Mouse (Mus musculus) forebrain, embryonic 15.5 days (tissue): ENCODE data around the gene Nrip1. TPM values are rescaled to one million over a fixed set of nuclear protein-coding genes. Genes with fewer than 3 reads are reported as not detected.

ENCODE experiments used
- ATAC-seq: fragments of 200-750 bp; cut with Nextera tagmentation; replicated peaks from 2 replicates; pipeline ENCODE4 v1.8.0; 2017; ENCODE audit warnings: mild to moderate bottlenecking, moderate TSS enrichment, moderate library complexity
- H3K27ac ChIP-seq: fragments of 300-500 bp; sonication (generic); replicated peaks from 2 replicates; pipeline ENCODE4 v1.5.1; 2015; ENCODE audit warnings: mild to moderate bottlenecking, inconsistent platforms
- H3K27me3 ChIP-seq: fragments of 300-500 bp; sonication (generic); 2 replicates; pipeline ENCODE4 v1.6.1; 2015; ENCODE audit warnings: inconsistent platforms
- H3K36me3 ChIP-seq: fragments of 300-500 bp; sonication (generic); 2 replicates; pipeline ENCODE4 v1.6.1; 2015; ENCODE audit warnings: mild to moderate bottlenecking, inconsistent platforms
- H3K4me1 ChIP-seq: fragments of 300-500 bp; sonication (generic); 2 replicates; pipeline ENCODE4 v1.6.1; 2015; ENCODE audit warnings: inconsistent platforms
- H3K4me2 ChIP-seq: fragments of 300-500 bp; sonication (generic); replicated peaks from 2 replicates; pipeline ENCODE4 v1.6.1; 2015; ENCODE audit warnings: mild to moderate bottlenecking, inconsistent platforms
- H3K4me3 ChIP-seq: fragments of 300-500 bp; sonication (generic); 2 replicates; pipeline ENCODE4 v1.5.1; 2015; ENCODE audit warnings: mild to moderate bottlenecking, inconsistent platforms
- H3K9ac ChIP-seq: fragments of 300-500 bp; sonication (generic); replicated peaks from 2 replicates; pipeline ENCODE4 v1.6.1; 2015; ENCODE audit warnings: mild to moderate bottlenecking, inconsistent platforms
- H3K9me3 ChIP-seq: fragments of 300-500 bp; sonication (generic); 2 replicates; pipeline ENCODE4 v1.6.1; 2016; ENCODE audit warnings: inconsistent platforms
- WGBS: fragments of 180-500 bp; shearing (Covaris S2); methylation state at CpG from one replicate; pipeline ENCODE4 v1.1.7; 2015; ENCODE audit warnings: mixed read lengths; 5-methylcytosine and 5-hydroxymethylcytosine counted together
- polyA plus RNA-seq: library from polyadenylated mRNA; unstranded; fragments of >200 nt; fragmentation: Nextera tagmentation; extraction: Ambion mirVana; gene quantifications from 2 replicates; pipeline ENCODE4 v1.2.1, GENCODE M21; 2015

The Nrip1 gene
- polyA plus RNA-seq, result 35.7 and 41.4 TPM in 2 replicates

DNA sequence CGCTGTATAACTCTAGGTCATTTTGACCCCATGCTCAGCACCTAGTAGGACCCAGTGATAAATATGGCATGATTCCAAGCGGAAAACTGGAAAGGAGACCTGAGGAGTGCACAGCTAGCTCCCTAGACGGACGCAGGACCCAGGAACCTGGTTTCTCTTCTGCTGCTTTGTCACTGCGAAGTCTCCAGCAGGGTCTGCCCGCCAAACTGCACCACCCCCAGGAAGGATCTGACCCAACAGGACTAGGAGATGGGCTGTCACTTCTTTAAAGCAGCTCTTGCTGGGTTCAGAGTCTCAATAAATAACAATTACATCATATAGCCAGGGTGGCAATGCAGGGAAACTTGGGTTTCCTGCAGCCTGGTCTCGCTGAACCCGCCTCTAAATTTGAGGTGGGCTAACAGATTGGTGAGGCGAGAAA lies at the start of gene Nrip1:
TSS of gene Nrip1 (minus strand) at position 157 of the 421 bp plus-strand sequence.
- Histone ChIP-seq H3K9ac (peak within 1 kb of the TSS; percentile 83), H3K4me1 (peaks cover 30% of the 10 kb centered on the region), H3K4me2 (peak within 1 kb of the TSS; percentile 68), H3K9me3 (no peaks in the 10 kb centered on the region), H3K36me3 (no peaks in the 10 kb centered on the region), H3K27me3 (0 out of 2 replicates have a peak, but pooled peaks cover 4% of the 10 kb centered on the region), H3K4me3 (peak within 1 kb of the TSS; percentile 78), H3K27ac (peak within 1 kb of the TSS; percentile 96)
- peak; percentile 18 for ATAC-seq
- WGBS, result under 1% methylated on average over 9 of the region's 9 CpGs

DNA sequence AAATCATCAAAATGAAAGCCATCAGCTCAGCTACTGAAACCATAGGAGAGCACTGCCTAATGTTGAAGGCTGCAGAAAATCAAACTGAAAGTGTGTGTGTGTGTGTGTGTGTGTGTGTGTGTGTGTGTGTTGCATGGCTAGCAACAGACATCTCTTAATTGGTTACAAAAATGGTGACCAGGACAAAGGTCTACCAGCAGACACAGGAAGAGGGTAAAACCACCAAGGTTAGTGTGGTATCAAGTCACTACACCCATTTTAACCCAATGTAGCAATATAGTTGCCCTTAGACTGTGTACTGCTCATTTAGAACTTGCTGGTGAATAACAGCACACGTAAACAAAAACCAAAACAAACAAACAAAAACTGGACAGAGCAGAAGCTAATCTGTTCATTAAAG lies 48.9 kb upstream of the Nrip1 start:
- Histone ChIP-seq H3K9ac (no peak overlapping the region), H3K27ac (no peak overlapping the region), H3K9me3 (no peaks in the 10 kb centered on the region), H3K4me2 (no peak overlapping the region), H3K4me1 (no peaks in the 10 kb centered on the region), H3K36me3 (no peaks in the 10 kb centered on the region), H3K4me3 (no peak overlapping the region), H3K27me3 (no peaks in the 10 kb centered on the region)
- no peak for ATAC-seq
- WGBS, result 87% methylated on average over 1 of the region's 1 CpGs

DNA sequence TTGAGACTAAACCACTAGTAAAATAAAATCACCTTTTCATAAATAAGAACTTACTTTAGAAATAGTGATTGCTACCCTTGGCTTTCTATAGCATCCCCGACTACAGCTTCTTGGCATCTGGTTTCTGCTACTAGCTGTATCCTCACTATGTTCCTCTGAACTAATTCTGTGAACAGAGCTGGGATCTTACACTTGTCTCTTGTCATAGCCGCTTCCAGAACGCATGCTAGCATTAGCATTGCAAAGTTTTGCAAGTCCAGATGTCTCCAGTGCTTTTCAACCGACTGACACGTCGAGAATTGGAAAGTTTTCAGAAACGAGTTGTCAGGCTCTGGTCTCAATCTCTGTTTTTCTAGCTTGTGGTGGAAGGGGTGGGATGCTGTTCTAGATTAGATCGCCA lies 46.2 kb upstream of the Nrip1 start:
- Histone ChIP-seq H3K4me2 (no peak overlapping the region), H3K27me3 (no peaks in the 10 kb centered on the region), H3K27ac (no peak overlapping the region), H3K9me3 (no peaks in the 10 kb centered on the region), H3K4me3 (no peak overlapping the region), H3K9ac (no peak overlapping the region), H3K36me3 (no peaks in the 10 kb centered on the region), H3K4me1 (no peaks in the 10 kb centered on the region)
- WGBS, result 68% methylated on average over 8 of the region's 8 CpGs
- no peak for ATAC-seq

DNA sequence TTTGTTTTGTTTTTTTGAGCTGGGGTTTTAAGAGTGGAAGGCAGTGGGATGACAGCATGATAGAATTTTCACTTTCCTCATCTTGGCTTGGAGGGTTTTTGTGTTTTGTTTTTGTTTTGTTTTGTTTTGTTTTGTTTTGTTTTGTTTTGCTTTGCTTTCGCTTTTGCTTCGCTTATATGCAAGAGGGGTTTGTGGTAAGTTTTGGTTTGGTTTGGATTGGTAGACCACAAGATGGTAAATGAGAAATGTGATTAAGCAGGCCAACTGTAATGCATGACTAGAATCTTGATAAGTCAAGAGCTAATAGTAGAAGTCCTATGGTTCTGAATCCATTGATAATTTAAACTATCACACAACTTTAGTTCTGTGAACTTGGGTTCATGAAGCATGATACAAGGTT lies 42.9 kb upstream of the Nrip1 start:
- Histone ChIP-seq H3K36me3 (no peaks in the 10 kb centered on the region), H3K27me3 (no peaks in the 10 kb centered on the region), H3K27ac (no peak overlapping the region), H3K4me2 (no peak overlapping the region), H3K9me3 (no peaks in the 10 kb centered on the region), H3K4me3 (no peak overlapping the region), H3K9ac (no peak overlapping the region), H3K4me1 (no peaks in the 10 kb centered on the region)
- WGBS, result 93% methylated on average over 2 of the region's 2 CpGs
- no peak for ATAC-seq

DNA sequence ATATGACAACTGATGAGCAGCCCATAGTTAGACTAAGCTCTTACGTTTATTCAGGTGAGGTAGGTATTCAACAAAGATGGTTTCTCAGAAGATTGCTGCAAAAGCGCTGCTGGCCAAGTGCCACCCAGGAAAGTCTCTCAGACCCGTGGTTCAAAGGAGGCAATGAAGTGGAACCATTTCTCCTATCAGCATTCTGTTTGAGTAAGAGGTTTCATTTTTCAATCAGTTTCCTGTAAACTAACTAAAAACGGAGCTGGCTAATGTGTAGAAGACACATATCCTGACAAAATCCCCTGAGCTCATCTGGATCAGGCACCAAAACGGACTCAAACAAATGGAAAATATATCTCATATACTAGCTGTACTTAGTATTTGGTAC lies 42.4 kb upstream of the Nrip1 start:
- WGBS, result 68% methylated on average over 5 of the region's 5 CpGs
- H3K4me2 ChIP-seq, result no peak overlapping the region
- no peak overlapping the region for H3K9ac ChIP-seq
- H3K27ac ChIP-seq, result no peak overlapping the region
- H3K9me3 ChIP-seq, result no peaks in the 10 kb centered on the region
- no peak for ATAC-seq
- H3K36me3 ChIP-seq, result no peaks in the 10 kb centered on the region
- H3K4me3 ChIP-seq, result no peak overlapping the region
- no peaks in the 10 kb centered on the region for H3K4me1 ChIP-seq
- no peaks in the 10 kb centered on the region for H3K27me3 ChIP-seq

DNA sequence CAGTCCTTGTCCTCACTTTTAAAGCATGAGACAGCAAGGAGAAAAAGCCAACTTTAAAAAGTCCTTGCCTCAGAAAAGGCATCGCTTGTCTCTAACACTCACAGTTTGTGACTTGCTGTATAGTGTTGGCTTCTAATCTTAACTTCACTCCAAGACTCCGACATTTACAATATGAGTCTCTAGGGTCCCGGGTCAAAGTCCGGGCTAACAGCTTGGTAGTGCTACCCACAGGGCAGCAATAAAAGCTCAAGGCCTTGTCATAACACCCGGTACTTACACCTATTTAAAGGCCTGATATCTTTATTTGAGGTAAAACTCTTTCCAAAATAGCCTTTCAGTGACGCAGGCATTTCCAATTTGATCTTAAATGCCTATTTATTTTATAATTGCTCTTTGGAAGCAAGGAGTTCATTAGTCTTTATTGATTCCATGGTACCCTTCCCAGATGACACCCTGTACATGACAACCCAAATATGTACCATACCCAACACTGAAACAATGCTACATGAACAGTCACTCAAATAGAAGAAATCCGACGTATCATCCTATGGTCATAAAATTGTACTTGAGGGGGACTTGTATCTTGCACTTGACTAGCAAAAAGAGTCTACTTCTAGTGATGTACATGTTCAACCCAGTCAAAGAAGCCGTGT lies 41.9 kb upstream of the Nrip1 start:
- H3K9ac ChIP-seq, result no peak overlapping the region
- no peaks in the 10 kb centered on the region for H3K36me3 ChIP-seq
- no peak overlapping the region for H3K4me3 ChIP-seq
- no peak for ATAC-seq
- H3K27me3 ChIP-seq, result no peaks in the 10 kb centered on the region
- H3K4me1 ChIP-seq, result no peaks in the 10 kb centered on the region
- H3K4me2 ChIP-seq, result no peak overlapping the region
- no peaks in the 10 kb centered on the region for H3K9me3 ChIP-seq
- WGBS, result 90% methylated on average over 9 of the region's 9 CpGs
- no peak overlapping the region for H3K27ac ChIP-seq

DNA sequence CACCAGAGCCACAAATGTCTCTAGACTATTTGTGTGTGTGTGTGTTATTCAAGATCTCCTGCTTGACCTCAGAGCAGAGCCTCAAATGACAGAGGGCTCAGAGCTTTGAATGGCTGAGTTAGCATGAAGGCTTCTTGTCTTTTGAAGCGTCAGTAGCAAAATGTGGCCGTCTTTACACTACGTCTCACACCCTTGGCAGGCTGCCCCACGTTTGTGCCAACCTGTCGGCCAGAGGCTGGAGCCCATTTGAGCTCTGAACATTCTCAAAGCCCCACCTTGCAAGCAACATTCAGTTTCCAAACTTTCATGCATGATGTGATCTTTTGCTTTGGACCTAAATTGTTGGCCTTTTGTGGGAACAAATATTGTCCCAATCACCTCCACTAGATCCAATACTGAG lies 40.9 kb upstream of the Nrip1 start:
- H3K4me3 ChIP-seq, result no peak overlapping the region
- H3K4me1 ChIP-seq, result no peaks in the 10 kb centered on the region
- no peaks in the 10 kb centered on the region for H3K36me3 ChIP-seq
- H3K9me3 ChIP-seq, result no peaks in the 10 kb centered on the region
- H3K9ac ChIP-seq, result no peak overlapping the region
- no peaks in the 10 kb centered on the region for H3K27me3 ChIP-seq
- H3K27ac ChIP-seq, result no peak overlapping the region
- WGBS, result 39% methylated on average over 5 of the region's 5 CpGs
- H3K4me2 ChIP-seq, result no peak overlapping the region
- ATAC-seq, result no peak

DNA sequence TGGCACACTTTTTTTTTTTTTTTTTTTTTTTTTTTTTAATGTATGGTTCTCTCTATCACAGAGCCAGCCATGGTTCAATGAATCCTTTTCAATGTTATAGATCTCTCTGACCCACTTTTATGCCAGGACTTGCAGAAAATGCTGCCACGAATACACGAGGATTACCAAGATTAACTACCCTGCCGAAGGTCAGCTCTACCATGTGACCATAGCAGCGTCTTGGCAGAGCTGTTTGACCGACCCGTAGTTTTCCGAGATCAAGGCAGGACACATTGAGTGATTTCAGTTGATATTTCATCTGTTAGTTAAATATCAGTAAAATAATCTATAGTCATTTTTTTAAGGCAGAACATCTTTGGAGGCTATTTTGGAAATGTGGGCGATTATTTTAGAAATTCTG lies 40.0 kb upstream of the Nrip1 start:
- no peaks in the 10 kb centered on the region for H3K9me3 ChIP-seq
- no peaks in the 10 kb centered on the region for H3K36me3 ChIP-seq
- no peak overlapping the region for H3K4me2 ChIP-seq
- WGBS, result 95% methylated on average over 8 of the region's 8 CpGs
- no peak for ATAC-seq
- H3K27ac ChIP-seq, result no peak overlapping the region
- H3K27me3 ChIP-seq, result no peaks in the 10 kb centered on the region
- no peaks in the 10 kb centered on the region for H3K4me1 ChIP-seq
- no peak overlapping the region for H3K9ac ChIP-seq
- H3K4me3 ChIP-seq, result no peak overlapping the region

DNA sequence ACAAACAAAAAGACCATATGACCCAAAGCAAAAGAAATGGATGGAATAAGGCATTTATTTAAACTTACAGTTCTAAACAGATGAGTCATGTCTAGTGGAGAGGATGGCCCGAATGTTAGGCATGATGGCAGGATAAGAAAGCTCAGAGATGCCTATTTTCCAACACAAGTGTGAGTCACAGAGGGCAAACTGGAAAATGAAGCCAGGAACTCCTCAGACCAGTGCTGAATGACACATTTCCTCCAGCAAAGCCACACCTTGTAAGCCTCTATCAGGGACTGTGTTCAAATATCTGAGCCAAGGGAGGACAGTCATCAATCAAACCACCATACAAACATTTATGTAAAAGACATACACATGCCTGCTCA lies 35.7 kb upstream of the Nrip1 start:
- Histone ChIP-seq H3K36me3 (no peaks in the 10 kb centered on the region), H3K9ac (no peak overlapping the region), H3K4me1 (no peaks in the 10 kb centered on the region), H3K27me3 (no peaks in the 10 kb centered on the region), H3K27ac (no peak overlapping the region), H3K4me2 (no peak overlapping the region), H3K9me3 (no peaks in the 10 kb centered on the region), H3K4me3 (no peak overlapping the region)
- WGBS, result 76% methylated on average over 1 of the region's 1 CpGs
- no peak for ATAC-seq

DNA sequence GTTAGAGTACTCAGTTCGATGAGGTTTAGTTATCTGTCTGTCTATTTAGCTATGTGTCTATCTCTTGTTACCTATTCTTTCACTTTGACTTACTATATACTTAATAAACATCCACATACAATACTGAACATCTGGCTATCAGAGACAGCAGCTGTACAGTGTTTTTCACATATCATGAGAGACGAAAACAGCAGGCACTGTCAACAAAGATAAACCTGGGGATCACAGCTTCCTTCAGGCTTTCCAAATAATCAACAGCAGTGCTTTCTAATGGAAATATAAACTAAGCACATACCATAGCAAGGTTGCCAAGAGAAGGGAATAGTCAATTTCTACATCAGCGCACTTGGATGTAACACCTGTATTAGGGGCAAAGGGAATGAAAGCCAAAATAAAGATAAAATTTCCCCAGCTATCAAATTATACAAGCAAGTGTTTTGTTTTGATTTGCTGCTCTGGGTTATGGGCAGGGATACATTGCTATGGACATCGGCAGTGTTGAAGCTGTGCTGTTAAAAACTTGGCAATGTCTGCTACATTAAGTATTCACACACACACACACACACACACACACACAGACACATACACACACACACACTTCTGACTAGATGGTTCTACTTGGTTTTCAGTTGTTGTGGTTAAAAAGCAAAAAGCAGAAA lies 35.2 kb upstream of the Nrip1 start:
- Histone ChIP-seq H3K27ac (no peak overlapping the region), H3K4me2 (no peak overlapping the region), H3K4me3 (no peak overlapping the region), H3K9me3 (no peaks in the 10 kb centered on the region), H3K36me3 (no peaks in the 10 kb centered on the region), H3K27me3 (no peaks in the 10 kb centered on the region), H3K9ac (no peak overlapping the region), H3K4me1 (no peaks in the 10 kb centered on the region)
- no peak for ATAC-seq
- WGBS, result 95% methylated on average over 4 of the region's 4 CpGs

DNA sequence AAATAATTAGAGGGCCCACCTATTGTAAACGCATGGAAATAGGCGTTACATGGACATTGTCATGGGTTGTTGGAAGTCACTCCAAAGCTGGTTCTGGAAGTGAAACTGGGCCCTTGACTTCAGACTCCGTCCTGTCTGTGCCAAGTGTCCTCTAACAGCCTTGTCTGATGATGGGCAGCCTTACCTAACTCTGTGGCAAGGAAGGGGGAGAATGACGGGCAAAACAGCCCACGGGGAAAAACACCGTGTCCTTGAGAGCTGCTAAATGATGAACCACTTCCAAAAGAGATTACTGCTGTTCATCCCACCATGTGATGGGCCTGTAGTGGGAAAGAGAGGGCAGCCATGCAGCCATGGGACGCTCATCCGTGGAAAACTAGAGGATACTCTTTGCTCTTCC lies 34.6 kb upstream of the Nrip1 start:
- Histone ChIP-seq H3K9ac (no peak overlapping the region), H3K4me3 (no peak overlapping the region), H3K4me2 (no peak overlapping the region), H3K27me3 (no peaks in the 10 kb centered on the region), H3K27ac (no peak overlapping the region), H3K36me3 (no peaks in the 10 kb centered on the region), H3K9me3 (no peaks in the 10 kb centered on the region), H3K4me1 (no peaks in the 10 kb centered on the region)
- ATAC-seq, result no peak
- WGBS, result 93% methylated on average over 8 of the region's 8 CpGs

DNA sequence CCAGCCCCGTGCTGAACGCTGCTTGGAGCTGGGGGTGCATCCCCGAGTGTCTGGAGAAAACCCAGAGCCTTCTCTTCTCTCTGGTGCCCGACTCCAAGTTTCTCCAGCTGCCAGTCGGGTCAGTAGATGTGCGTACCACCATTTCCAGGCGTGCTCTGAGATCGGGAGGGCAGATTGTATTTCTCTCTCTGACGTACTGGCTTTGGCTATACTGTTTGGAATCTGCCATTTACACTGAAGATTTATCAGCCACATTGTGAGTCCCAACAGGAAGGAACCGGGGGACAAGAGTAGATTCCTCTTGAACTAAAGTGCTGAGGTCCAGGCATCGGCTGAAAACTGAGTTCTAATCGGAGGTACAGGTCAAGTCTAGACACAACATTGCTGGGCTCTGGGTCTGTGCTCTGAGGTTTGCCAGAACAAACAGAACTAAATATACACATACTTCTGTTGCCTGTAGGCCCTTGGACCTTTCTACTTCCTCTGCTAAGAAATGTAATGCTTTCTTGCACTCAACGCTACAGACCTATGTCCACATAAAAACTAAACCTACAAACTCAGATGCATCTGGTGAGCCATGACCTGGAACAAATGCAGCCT lies 33.8 kb upstream of the Nrip1 start:
- no peak overlapping the region for H3K4me2 ChIP-seq
- no peaks in the 10 kb centered on the region for H3K4me1 ChIP-seq
- no peak overlapping the region for H3K4me3 ChIP-seq
- no peaks in the 10 kb centered on the region for H3K36me3 ChIP-seq
- no peaks in the 10 kb centered on the region for H3K27me3 ChIP-seq
- no peaks in the 10 kb centered on the region for H3K9me3 ChIP-seq
- H3K9ac ChIP-seq, result no peak overlapping the region
- H3K27ac ChIP-seq, result no peak overlapping the region
- ATAC-seq, result no peak
- WGBS, result 81% methylated on average over 13 of the region's 13 CpGs
